Mouse (Mus musculus): ENCODE measurements around the gene Sh3glb1. TPM values are rescaled to one million over a fixed set of nuclear protein-coding genes. Genes with fewer than 3 reads are reported as not detected.
A peak's percentile ranks its signal among the peaks of the same experiment; 100 is the strongest.

Gene Sh3glb1
- polyA plus RNA-seq, 1 experiment from 2014 or later = 162 TPM

- DNase-seq (ENCODE audit: low spot score) = no peak
Measured at GRCm38 (mm10) chr3:144715901-144716300, 4.2 kb downstream of the Sh3glb1 start.

GRCm38 (mm10) chr3:144715033-144715432, 5.1 kb downstream of the Sh3glb1 start:
- DNase-seq (ENCODE audit: low spot score) = no peak

GRCm38 (mm10) chr3:144714606-144715005, 5.5 kb downstream of the Sh3glb1 start:
- no peak for DNase-seq (ENCODE audit: low spot score)

GRCm38 (mm10) chr3:144714126-144714525, 6.0 kb downstream of the Sh3glb1 start:
- DNase-seq (ENCODE audit: low spot score) = no peak

- DNase-seq (ENCODE audit: low spot score) = no peak
Measured at GRCm38 (mm10) chr3:144711607-144712206, 8.4 kb downstream of the Sh3glb1 start.

- no peak for DNase-seq (ENCODE audit: low spot score)
Measured at GRCm38 (mm10) chr3:144708612-144709011, 11.5 kb downstream of the Sh3glb1 start.

GRCm38 (mm10) chr3:144703959-144704358, 16.2 kb downstream of the Sh3glb1 start:
- DNase-seq (ENCODE audit: low spot score) = no peak

- DNase-seq (ENCODE audit: low spot score) = no peak
Measured at GRCm38 (mm10) chr3:144698790-144699433, 21.2 kb downstream of the Sh3glb1 start.

- DNase-seq (ENCODE audit: low spot score) = no peak
Measured at GRCm38 (mm10) chr3:144697942-144698341, 22.2 kb downstream of the Sh3glb1 start.

GRCm38 (mm10) chr3:144697154-144697553, 23.0 kb downstream of the Sh3glb1 start:
- no peak for DNase-seq (ENCODE audit: low spot score)

- no peak for DNase-seq (ENCODE audit: low spot score)
Measured at GRCm38 (mm10) chr3:144694941-144695340, 25.2 kb downstream of the Sh3glb1 start.

- DNase-seq (ENCODE audit: low spot score) = no peak
Measured at GRCm38 (mm10) chr3:144694040-144694439, 26.1 kb downstream of the Sh3glb1 start.

- peak; percentile 48 for DNase-seq (ENCODE audit: low spot score)
Measured at GRCm38 (mm10) chr3:144692052-144692451, 28.1 kb downstream of the Sh3glb1 start.

GRCm38 (mm10) chr3:144689236-144689635, 30.9 kb downstream of the Sh3glb1 start:
- DNase-seq (ENCODE audit: low spot score) = peak; percentile 37

GRCm38 (mm10) chr3:144688284-144688683, 31.9 kb downstream of the Sh3glb1 start:
- no peak for DNase-seq (ENCODE audit: low spot score)

- DNase-seq (ENCODE audit: low spot score) = no peak
Measured at GRCm38 (mm10) chr3:144687618-144688017, 32.5 kb downstream of the Sh3glb1 start.

- no peak for DNase-seq (ENCODE audit: low spot score)
Measured at GRCm38 (mm10) chr3:144686146-144686545, 34.0 kb downstream of the Sh3glb1 start.

GRCm38 (mm10) chr3:144683136-144683814, 36.9 kb downstream of the Sh3glb1 start:
- DNase-seq (ENCODE audit: low spot score) = no peak

GRCm38 (mm10) chr3:144681542-144681941, 38.6 kb downstream of the Sh3glb1 start:
- no peak for DNase-seq (ENCODE audit: low spot score)

- no peak for DNase-seq (ENCODE audit: low spot score)
Measured at GRCm38 (mm10) chr3:144679701-144680159, 40.4 kb downstream of the Sh3glb1 start.

- no peak for DNase-seq (ENCODE audit: low spot score)
Measured at GRCm38 (mm10) chr3:144679137-144679536, 41.0 kb downstream of the Sh3glb1 start.

- DNase-seq (ENCODE audit: low spot score) = no peak
Measured at GRCm38 (mm10) chr3:144677751-144678150, 42.4 kb downstream of the Sh3glb1 start.

All from thymus, postnatal 0 days (tissue).